Mouse (Mus musculus) bone marrow, adult 2 months (tissue): ENCODE results near the gene Rreb1.

ENCODE experiments used
- CTCF ChIP-seq: fragments of 200-500 bp; IDR thresholded peaks from 2 replicates; pipeline ENCODE4 v1.5.1; 2011; ENCODE audit warnings: low read length, control low read depth; ENCODE audit not compliant: control insufficient read depth, insufficient read depth
- POLR2A ChIP-seq: fragments of 200-500 bp; IDR thresholded peaks from 2 replicates; pipeline ENCODE4 v1.6.1; 2011; ENCODE audit warnings: low read depth, mild to moderate bottlenecking, control low read depth, low read length, borderline replicate concordance; ENCODE audit not compliant: control insufficient read depth

GRCm38 (mm10) chr13:37913963-37914362 is 135.8 kb downstream of the Rreb1 start:
- TF ChIP-seq CTCF (no peak), POLR2A (no peak)
